Mouse (Mus musculus): ENCODE results near the gene Sumo3. TPM values are rescaled to one million over a fixed set of nuclear protein-coding genes. Genes with fewer than 3 reads are reported as not detected.
A peak's percentile ranks its signal among the peaks of the same experiment; 100 is the strongest.

Gene Sumo3
- total RNA-seq, 4 experiments from 2014 or later, result 144 to 152 (median 147) TPM

DNA sequence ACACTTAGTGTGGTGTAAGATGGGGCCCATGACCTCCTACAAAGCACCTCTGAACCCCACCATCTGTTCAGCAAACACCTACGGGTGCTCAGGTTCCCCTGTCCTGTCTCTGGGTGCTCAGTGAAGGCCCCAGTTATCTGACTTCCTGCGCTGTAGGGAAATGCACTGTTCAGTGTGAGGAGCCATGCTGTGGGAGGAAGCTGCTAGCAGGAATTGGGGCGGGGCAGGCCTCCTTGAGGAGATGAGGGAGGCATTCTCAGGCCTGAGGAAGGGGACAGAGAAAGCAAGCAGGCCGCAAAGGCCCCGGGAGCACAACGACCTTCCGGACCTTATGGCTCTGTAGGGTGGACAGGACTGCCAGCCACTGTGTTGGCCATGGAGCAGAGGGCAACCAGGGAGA, 16.8 kb upstream of the Sumo3 start:
- no peak for DNase-seq (ENCODE audit: low spot score in 2 of 2)

DNA sequence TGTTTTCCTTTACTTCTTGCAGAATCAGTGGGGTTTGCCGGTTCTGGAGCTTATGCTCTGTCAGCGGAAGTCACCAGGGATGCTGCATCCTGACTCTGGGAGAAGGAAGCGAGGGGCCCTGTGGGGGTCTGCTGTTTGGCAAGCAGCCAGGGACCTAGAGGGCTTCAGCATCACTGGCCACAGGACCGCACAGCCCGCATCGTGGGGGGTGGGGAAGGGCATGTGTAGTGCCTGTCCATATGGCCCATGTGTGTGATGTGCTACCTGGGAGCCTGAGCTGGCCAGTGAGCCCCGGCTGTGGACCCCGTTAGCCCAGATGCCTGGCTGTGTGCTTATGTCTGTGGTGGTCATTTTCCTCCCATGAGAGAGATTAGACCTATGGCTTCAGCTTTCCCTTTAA, 16.1 kb upstream of the Sumo3 start:
- no peak for DNase-seq (ENCODE audit: low spot score in 2 of 2)

DNA sequence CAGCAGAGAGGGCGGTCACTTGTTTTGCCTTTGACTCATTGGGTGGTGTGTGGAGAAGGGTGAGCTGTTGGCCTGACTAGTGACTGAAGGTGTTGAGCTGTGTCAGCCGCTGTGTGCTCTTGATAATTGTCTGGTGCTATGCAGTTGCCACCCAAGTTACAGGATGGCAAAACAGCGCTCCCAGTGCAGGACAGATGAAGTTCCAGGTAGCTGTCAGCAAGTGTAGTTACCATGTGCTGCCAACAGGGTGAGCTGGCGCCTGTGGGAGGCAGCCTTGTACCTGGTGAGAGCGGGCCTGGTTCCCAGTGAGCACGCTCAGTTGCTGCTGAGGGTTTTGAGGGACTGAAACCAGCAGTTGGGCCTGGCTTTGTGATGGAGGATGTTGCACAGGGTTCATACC, 15.1 kb upstream of the Sumo3 start:
- DNase-seq (ENCODE audit: low spot score in 2 of 2), result no peak

DNA sequence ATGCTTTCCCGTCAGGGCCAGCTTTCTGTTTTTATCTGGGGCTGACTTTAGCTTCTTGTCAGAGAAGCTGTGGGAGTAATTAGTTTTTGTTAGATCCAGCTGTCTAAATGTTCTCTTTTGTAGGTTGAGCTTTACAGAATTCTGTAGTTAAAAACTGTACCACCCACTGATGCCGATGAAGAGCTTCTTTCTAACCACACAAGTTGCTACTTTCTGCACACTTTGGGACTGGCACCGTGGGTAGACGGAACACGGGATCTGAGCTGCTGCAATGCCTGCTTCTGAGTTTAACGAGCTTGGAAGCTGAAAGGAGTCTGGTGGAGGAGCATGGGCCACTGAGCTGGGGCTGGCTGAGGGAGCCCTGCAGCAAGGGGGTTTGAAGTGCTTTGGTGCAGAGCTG, 14.4 kb upstream of the Sumo3 start:
- DNase-seq (ENCODE audit: low spot score in 2 of 2), result no peak

DNA sequence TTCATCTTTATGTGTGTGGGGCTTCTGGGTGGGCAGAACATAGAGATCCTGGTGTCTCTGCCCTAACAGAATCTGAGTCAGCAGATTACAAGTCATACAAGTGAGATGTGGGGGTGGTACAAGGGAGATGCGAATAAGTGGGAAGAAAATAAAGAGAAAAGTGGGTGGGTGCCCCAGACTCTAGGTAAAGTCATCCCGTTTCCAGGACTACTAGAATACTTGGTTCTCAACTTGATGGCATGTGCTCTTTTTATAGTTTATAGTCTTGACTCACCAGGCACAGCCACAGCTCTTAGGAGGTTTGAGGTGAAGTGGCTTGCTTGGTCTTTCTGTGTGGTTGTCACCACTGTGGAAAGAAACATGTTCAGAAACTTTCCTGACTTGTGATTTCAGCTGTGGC, 9.8 kb upstream of the Sumo3 start:
- no peak for DNase-seq (ENCODE audit: low spot score in 2 of 2)

DNA sequence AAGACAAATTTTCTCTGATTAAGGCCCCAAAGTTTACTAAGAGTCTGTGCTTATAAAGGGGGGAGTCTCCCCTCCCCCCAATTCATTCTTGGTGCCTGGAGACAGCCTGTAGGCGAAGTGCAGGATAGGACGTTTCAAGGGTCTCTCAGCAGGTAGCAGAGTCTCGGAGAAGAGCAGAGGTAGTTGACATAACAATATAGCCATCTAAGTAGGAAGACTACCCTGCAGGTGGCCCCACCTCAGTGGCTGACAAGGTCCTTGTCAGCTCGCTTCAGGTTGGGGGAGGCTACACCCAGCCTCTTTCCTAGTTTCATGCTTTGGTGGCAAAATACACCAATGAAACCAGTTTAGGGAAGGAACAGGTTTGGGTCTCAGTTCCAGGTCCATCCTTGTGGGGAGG, 2.9 kb upstream of the Sumo3 start:
- DNase-seq (ENCODE audit: low spot score in 2 of 2), result no peak

DNA sequence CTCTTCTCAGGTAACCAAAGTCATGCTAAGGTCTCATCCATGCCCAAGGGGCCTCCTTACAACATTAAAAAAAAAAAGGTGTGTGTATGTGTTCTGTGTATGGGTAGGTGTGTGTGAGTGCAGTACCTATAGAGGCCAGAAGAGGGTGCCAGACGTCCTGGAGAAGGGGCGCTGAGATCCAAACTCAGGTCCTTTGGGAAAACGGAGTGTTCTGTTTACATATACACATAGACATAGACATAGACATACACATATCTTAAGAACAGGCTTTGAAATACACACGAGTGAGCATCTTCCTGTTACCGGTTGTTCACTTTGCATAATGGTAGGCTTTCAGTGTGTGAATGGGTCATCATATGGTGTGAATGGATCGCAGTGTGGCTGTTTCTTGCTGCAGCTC, 1.8 kb upstream of the Sumo3 start:
- no peak for DNase-seq (ENCODE audit: low spot score in 2 of 2)

DNA sequence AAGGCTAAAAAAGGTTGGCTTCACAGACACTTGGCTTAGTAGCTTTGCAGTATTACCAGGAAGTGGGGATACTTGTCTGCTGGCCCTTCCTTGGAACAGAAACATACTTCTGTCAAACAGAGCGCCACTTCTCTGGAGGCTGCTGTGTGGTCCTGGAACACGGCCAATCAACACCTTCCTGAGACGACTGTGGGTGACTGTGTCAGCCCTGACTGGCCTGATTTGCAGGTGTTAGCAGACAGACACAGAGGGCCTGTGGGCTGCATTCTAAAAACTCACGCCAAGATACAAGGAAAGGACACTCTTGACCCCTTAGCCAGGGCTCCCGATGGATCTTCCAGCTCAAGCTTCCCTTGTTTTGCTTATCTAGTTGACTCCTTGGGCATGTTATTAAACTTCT, 939 bp upstream of the Sumo3 start:
- DNase-seq (ENCODE audit: low spot score in 2 of 2), result no peak

DNA sequence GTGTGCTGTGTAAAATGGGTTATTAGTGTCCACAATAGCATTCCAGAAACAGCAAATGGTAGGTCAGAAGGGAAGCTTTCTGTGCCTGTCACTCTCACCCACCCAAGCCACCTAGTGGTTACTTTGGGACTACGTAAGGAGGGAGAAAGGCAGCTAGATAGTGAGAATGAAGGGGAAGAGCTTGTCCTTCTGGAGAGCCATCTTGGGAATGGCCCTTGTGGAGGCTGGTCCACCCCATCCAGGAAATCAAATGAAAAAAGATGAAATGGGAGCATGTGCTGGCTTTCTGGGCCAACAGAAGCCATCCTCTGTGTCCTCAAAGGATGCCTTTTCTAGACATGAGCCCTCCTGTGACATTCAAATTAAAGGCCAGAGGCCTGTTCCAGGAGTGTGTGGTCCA, 529 bp upstream of the Sumo3 start:
- no peak for DNase-seq (ENCODE audit: low spot score in 2 of 2)

DNA sequence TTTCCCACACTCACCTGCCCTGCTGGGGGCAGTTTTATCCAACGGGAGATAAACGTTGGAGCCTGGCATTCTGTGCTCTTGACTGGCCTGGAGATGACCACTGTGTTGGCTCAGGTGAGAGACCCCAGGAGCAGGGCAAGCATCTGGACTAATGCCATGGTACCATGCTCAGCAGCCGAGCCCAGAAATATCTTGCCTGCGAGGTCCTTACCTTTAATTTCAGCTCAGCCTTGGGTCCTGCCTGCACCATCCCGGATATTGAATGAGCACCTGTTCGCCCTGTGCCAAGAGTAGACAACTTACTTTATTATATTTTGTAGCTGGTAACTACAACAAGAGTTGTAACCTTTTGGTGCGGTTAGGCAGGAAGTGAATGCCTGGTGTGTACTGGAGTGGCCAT, 958 bp downstream of the Sumo3 start:
- DNase-seq (ENCODE audit: low spot score in 2 of 2), result no peak

DNA sequence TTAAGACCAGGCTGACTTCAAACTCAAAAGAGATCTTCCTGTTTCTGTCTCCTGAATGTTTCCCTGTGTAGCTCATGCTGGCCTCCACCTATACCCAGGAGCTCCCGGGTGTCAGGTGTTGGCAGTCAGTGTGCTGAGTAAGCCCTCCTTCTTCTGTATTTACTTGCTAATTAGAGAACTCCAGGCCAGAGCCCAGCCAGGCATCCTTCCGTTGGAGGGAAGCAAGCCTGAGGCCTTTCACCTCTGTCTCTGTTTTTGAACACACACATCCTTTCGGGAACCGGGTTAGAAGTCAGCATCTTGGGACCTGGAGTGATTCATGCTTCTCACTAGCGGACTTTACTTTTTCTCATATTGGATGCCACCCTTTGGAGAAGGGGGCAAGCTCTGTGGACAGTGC, 1.5 kb downstream of the Sumo3 start:
- DNase-seq (ENCODE audit: low spot score in 2 of 2), result no peak

DNA sequence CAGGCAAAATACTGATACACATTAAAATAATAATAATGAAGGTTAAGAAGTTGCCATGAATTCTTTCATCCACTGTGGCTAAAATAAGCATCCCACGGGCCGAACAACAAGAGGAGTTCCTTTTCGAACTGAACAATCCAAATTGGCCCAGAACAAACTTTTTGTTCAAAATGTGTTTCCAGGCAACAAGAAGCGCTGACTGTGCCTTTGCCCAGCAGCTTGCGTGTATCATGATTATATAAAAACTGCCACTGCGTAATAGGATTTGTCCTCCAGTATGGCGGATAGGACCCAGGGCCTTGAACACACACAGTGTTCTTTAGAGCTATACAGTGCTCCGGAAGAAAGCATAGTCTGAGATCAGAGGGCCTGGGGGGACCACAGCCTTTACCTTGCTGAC, 2.7 kb downstream of the Sumo3 start:
- no peak for DNase-seq (ENCODE audit: low spot score in 2 of 2)

DNA sequence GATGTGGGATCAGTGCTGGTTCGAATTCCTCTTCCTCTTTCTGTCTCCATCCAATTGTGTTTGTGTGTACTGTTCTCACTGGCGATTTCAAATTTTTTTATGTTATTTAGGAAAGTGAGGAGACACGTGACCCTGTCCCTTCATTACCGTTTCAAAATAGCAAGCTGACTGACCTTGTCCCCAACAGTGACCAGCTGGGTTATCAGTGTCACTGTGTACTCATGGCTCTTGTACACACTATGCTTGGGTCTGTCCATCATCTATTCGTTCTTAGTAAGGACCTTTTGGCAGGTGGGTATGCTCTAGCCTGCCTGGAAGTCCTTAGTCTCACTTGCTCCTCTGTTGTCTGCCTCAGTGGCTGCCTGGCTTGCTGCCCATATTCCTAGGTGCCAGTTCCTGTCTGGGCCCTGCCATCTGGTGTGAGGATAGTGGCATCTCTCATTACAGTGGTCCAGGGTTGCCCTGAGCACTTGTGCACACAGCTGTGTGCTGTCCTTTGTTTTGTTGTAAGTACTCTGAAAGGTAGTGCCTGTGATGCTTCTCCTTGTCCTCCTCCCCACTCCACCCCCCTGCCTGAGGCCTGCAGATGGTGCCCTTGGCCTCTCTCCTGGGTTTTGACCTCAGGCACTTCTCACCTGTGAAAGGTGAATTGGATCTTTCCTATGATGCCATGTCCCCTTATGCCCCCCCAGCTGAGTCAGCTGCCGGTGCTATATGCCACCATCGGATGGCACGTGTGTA, 4.5 kb downstream of the Sumo3 start:
- DNase-seq (ENCODE audit: low spot score in 2 of 2), result no peak

DNA sequence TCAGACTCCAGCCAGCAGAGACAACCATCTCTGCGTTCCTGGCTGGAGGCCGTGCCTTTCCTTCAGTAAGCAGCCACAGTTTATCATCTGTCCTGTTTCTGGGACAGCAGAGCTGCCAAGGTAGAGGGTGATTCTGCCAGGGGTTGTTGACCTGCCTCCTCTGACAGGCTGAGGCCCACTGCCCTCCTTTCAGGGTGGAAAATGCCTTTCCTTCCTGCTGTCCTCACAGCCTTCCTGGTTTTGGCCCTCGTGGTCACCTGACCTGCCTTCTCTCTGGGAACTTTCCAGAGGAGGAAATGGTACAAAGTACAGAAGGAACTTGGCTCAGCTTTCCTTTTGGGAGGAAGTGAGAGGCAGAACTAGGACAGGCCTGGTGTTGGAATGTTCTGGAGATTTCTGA, 7.5 kb downstream of the Sumo3 start:
- DNase-seq (ENCODE audit: low spot score in 2 of 2), result no peak

DNA sequence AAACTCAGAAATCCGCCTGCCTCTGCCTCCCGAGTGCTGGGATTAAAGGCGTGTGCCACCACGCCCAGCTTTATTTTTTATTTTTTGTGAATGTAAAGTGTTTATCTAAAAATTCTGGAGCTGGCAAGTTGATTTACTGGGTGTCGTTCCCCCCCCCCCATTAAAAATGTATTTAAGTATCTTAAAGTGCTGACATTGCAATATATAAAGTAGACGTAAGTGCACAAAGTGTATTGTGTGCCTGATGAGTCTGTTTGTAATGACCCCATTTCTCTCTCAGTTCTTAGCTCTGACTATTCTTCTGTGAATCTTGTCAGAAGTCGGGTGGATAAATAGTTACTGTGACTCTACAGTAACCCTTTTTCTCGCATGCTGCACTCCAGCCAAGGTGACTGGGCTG, 9.8 kb downstream of the Sumo3 start:
- no peak for DNase-seq (ENCODE audit: low spot score in 2 of 2)

DNA sequence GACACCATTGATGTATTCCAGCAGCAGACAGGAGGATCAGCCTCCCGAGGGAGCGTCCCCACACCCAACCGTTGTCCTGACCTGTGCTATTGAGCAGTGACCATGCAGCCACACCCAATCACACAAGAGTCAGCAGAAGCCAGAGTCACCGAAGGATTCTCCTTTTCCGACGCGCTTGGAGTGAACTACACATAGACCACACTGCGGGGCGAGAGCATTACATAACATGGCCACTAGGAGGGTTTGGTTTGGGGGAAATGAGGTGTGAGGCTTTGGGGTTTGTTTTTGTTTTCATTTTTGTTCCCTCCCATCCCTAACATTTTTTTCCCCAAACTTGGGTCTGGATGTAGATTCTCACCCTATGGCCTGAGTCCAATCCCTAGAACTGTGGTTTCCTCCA, 10.3 kb downstream of the Sumo3 start:
- DNase-seq (ENCODE audit: low spot score in 2 of 2), result no peak

DNA sequence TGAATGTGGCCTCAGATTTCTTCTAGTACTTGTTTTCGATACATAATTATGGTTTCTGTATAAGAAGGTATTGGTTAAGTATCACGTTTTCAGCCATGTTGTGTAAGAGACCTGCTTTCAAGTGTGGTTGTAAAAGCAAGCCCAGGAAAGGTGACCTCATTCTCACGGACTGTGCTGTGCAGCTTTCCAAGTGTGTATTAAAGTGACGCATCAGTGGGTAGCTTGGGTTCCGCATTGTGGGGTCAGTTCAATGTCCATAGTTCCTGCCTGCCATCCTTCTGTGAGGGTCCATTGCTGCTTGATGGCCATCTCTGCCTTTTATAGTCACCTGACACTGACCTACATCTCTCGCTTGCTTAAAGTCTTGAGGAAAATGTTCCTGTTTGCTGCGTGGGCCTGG, 11.0 kb downstream of the Sumo3 start:
- no peak for DNase-seq (ENCODE audit: low spot score in 2 of 2)

DNA sequence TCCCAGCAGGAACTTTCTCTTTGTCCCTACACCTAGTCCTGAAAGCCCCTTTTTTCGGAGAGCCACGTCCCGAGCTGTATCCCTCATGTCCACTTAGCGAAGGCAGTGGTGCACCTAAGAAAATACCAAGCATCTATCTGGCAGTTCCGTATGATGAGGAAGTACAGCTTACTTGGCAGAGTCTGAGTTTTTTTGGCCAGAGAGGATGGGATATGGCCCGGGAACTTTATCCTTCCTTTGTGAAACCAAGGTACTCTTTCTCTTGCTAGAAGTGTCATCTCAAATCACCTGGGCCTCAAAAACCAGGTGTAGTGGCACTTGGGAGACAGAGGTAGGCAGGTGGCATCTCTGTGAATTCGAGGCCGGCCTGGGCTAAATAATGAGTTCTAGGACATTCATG, 15.6 kb downstream of the Sumo3 start:
- no peak for DNase-seq (ENCODE audit: low spot score in 2 of 2)

DNA sequence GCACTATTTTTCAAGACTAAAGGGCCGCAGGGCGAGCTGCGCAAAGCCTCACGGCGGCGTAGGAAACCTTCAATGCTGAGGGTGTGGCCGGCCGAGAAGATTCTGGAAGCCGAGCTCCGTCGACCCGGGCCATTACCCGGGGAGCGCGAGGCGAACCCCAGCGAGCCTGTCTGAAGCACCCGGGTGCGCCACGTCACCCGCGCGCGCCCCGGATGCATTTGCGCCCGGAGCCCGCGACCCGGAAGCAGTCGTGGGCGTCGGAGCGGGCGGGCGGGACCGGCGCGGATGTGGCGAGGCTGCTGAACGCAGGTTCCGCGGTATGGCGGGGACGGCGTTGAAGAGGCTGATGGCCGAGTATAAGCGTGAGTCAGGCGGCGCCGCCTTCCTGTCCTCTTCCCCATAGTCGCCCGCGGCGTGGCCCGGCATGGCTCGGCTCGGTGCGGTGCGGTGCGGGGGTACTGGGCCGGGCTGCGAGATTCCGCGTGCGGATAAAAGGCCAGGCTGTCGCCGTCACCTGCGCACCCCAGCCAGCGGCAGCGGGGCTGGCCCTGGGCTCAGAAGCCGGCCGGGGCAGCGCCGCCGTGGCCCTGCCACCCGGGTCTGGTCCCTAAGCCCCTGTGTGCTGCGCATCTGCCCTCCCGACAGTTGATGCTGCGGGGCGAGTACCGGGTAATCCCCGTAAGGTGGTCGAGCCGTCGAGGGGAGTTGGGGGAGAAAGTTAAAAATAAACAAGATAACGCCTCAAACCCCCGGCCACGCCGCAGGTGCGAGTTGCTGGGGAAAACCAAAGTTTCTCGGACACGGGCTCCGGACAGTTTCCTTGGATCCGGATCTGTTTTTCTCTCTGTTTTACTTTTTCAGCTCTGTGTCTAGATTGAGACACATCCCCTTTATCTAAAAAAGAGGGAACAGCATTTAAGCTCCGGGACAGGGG, 16.4 kb downstream of the Sumo3 start, which contains the start of gene Ube2g2:
TSS of gene Ube2g2 (plus strand) at position 221 of the 934 bp plus-strand sequence.
- peak; percentile 74 to 88 for DNase-seq (ENCODE audit: low spot score in 2 of 2)

DNA sequence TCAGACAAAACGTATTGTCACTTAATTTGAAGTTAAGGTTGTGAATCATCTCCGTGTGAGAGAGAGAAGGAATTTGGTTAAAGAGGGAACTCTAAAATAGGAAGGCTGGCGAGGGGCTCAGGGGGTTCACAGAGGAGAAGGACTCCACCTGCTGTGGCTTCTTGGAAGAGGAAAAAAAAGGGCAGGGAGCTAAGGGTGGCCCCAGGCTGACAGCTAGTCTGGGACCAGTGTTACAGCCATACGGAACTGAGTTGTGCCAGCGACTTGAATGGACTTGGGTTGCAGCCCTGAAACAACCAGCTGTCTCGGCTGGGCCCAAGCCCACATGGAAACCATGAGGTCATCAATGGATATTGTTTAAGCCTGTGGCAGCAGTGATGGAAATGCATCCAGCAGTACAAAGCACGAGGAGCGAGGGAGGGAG, 17.2 kb downstream of the Sumo3 start:
- DNase-seq (ENCODE audit: low spot score in 2 of 2), result peak in 1 of 2 experiments; percentile 66

DNA sequence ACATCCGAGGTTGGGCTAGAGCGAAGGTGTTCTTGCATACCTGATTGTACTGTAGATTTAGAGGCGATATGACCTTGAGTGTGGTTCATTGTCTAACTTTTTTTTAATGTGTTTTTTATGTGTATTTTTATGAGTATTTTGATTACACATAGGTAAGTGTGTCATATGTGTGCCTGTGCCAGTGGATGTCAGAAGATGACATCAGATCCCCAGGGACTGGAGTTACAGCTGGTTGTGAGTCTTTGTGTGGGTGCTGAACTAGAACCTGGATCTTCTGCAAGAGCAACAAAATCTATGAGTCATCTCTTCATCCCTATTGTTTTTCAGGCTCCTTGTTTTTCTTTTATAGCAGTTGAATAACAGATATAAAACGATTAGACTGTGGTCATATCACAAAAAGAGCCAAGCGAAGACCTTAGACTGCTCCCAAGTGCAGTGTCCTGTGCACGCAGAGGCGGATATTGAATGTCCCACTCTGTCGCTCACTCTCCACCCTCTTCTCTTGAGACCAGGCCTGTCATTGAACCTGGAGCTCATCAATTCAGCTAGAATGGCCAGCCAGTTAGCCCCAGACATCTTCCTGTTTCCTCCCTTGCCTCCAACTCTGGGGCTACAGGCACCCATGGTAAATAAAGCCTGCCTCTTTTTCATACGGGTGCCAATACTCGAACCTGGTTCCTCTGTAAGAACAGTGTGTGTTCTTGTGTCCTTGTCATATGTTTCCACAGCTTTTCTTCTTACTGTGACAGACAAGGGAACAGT, 17.9 kb downstream of the Sumo3 start:
- no peak for DNase-seq (ENCODE audit: low spot score in 2 of 2)

DNA sequence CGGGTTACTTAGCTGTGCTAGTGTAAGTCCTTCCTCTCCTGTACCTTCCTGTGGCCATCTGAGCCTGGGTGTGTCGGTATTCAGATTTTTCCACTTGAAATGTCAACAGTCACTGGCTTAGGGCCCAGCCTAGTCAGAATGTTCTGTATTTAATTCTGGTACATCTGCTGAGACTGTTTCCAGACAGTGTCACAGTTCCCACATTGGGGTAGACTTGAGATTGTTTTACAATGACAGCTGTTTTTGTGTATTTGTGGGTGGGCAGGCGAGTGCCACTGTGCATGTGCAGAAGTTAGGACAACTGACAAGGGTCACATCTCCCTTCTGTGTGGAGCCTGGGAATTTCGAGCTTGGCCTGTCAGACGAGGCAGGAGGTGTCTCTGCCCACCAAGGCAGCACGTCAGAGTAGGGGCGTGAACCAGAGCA, 18.7 kb downstream of the Sumo3 start:
- peak; percentile 68 to 71 for DNase-seq (ENCODE audit: low spot score in 2 of 2)

All from layer of hippocampus, adult 8-10 months (tissue).